Mouse (Mus musculus): ENCODE results near the gene C77080. TPM values are rescaled to one million over a fixed set of nuclear protein-coding genes. Genes with fewer than 3 reads are reported as not detected.

The C77080 gene
- polyA plus RNA-seq, 1 experiment from 2014 or later = 10.8 TPM

DNA sequence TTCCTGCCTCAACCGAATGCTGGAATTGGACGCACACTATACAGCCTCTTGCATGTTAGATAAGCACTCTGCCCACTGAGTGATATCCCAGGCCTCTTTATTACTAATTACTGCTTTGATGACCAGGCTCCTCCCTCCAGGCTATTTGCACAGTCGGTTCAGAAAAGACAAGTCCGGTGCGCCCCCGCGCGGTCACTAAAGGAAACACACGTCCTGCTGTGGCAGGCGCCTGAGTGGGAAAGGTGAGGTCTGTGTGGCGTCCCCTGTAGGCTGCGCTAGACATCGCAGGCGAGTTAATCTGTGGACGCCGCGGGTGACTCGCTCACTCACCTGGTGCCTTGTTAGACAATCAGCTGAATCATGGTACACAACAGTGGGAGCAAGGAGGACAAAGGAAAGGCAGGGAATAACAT is 15.3 kb upstream of the C77080 start:
- under 1% methylated on average over 18 of the region's 18 CpGs for WGBS
- Histone ChIP-seq H3K9ac (ENCODE audit: low read depth, low read length) (no peak overlapping the region), H3K4me3 (ENCODE audit: low read length) (no peak overlapping the region), H3K27me3 (replicated peaks; ENCODE audit: control insufficient read depth, insufficient read depth, low read length) (no peaks in the 10 kb centered on the region), H3K9me3 (ENCODE audit: control insufficient read depth, low read length) (no peaks in the 10 kb centered on the region), H3K4me1 (ENCODE audit: control insufficient read depth, insufficient read depth, low read depth, low read length) (0 out of 2 replicates have a peak, but pooled peaks cover 2% of the 10 kb centered on the region), H3K36me3 (ENCODE audit: control insufficient read depth, insufficient read depth, low read length) (no peaks in the 10 kb centered on the region), H3K4me2 (ENCODE audit: low read length) (no peak overlapping the region), H3K27ac (ENCODE audit: low read depth, low read length) (no peak overlapping the region)
- peak; percentile 58 for ATAC-seq

DNA sequence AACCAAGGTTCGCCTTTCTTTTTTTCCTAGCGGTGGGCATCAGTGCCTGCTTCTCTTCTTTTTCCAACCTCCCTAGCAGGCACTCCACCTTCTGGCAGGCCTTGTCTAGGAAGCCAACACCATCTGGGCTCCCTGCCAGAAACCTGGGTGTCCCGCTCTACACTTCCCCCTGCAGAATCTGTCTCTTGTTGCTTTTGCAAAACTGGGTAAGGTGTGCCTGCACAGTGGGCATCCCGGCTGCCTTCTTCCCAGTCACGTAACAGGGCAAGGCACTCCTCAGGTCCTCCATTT is 11.5 kb upstream of the C77080 start:
- Histone ChIP-seq H3K27ac (ENCODE audit: low read depth, low read length) (no peak overlapping the region), H3K36me3 (ENCODE audit: control insufficient read depth, insufficient read depth, low read length) (no peaks in the 10 kb centered on the region), H3K27me3 (replicated peaks; ENCODE audit: control insufficient read depth, insufficient read depth, low read length) (no peaks in the 10 kb centered on the region), H3K4me3 (ENCODE audit: low read length) (no peak overlapping the region), H3K9me3 (ENCODE audit: control insufficient read depth, low read length) (no peaks in the 10 kb centered on the region), H3K4me2 (ENCODE audit: low read length) (no peak overlapping the region), H3K9ac (ENCODE audit: low read depth, low read length) (no peak overlapping the region), H3K4me1 (ENCODE audit: control insufficient read depth, insufficient read depth, low read depth, low read length) (0 out of 2 replicates have a peak, but pooled peaks cover 2% of the 10 kb centered on the region)
- ATAC-seq = no peak
- 33% methylated on average over 5 of the region's 5 CpGs for WGBS

DNA sequence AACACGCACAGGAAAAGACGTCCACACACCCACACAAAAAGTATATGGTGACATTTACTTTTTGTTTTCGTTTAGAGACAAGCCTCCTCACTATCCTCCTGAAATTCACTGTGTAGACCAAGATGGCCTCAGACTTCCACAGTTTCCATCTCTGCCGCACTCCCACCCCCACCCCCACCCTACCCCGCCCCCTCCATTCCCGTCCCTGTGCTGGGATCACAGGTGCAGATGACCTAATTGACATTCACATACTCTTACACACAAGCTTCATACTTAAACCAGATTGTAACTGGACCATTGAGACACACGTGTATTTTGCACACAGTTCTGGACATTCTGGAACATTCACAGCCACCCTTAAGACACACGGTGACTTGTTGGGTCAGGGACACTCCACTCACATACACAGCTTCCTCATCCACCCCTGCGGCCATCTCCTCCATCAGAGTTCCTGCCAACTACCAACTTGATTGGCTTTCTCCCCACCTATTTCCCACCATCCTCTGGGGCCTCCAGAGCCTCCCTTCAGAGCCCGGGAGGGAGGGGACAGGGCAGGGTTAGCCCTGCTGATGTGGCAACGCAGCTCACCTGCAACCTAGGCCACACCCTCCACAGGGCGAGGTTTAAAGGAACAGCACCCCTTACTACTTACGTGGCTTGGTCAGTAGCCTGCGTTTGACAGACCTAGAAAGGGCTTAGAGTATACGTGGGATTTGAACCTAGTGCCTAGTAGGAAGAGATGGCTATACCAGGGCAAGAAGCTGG is 11.0 kb upstream of the C77080 start:
- 29% methylated on average over 15 of the region's 15 CpGs for WGBS
- ATAC-seq = 0 out of 2 replicates have a peak, but pooled peaks have one; percentile 11
- Histone ChIP-seq H3K4me3 (ENCODE audit: low read length) (no peak overlapping the region), H3K9me3 (ENCODE audit: control insufficient read depth, low read length) (no peaks in the 10 kb centered on the region), H3K27me3 (replicated peaks; ENCODE audit: control insufficient read depth, insufficient read depth, low read length) (no peaks in the 10 kb centered on the region), H3K9ac (ENCODE audit: low read depth, low read length) (no peak overlapping the region), H3K27ac (ENCODE audit: low read depth, low read length) (no peak overlapping the region), H3K36me3 (ENCODE audit: control insufficient read depth, insufficient read depth, low read length) (no peaks in the 10 kb centered on the region), H3K4me1 (ENCODE audit: control insufficient read depth, insufficient read depth, low read depth, low read length) (0 out of 2 replicates have a peak, but pooled peaks cover 2% of the 10 kb centered on the region), H3K4me2 (ENCODE audit: low read length) (no peak overlapping the region)

DNA sequence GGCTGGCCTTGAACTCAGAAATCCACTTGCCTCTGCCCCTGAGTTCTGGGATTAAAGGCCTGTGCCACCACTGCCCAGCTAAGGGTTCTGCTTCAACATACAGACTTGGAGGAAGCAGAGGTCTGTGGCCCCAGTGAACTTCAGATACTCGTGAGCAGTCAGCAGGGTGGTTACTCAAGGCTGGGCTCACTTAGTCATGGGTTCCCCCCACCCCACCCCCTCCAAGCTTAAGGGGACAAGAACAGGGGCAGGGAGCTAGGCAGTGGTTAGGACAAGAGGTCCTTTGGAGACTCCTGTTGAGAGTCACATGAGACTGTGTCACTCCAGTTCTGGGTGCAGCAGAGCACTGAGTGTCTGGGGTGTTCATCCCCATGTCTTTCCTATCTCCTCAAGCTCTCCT is 7.5 kb upstream of the C77080 start:
- H3K36me3 ChIP-seq (ENCODE audit: control insufficient read depth, insufficient read depth, low read length) = no peaks in the 10 kb centered on the region
- H3K27ac ChIP-seq (ENCODE audit: low read depth, low read length) = no peak overlapping the region
- 56% methylated on average over 1 of the region's 1 CpGs for WGBS
- H3K4me2 ChIP-seq (ENCODE audit: low read length) = no peak overlapping the region
- no peaks in the 10 kb centered on the region for H3K4me1 ChIP-seq (ENCODE audit: control insufficient read depth, insufficient read depth, low read depth, low read length)
- no peak overlapping the region for H3K9ac ChIP-seq (ENCODE audit: low read depth, low read length)
- ATAC-seq = no peak
- no peaks in the 10 kb centered on the region for H3K27me3 ChIP-seq (replicated peaks; ENCODE audit: control insufficient read depth, insufficient read depth, low read length)
- H3K4me3 ChIP-seq (ENCODE audit: low read length) = no peak overlapping the region
- H3K9me3 ChIP-seq (ENCODE audit: control insufficient read depth, low read length) = no peaks in the 10 kb centered on the region

DNA sequence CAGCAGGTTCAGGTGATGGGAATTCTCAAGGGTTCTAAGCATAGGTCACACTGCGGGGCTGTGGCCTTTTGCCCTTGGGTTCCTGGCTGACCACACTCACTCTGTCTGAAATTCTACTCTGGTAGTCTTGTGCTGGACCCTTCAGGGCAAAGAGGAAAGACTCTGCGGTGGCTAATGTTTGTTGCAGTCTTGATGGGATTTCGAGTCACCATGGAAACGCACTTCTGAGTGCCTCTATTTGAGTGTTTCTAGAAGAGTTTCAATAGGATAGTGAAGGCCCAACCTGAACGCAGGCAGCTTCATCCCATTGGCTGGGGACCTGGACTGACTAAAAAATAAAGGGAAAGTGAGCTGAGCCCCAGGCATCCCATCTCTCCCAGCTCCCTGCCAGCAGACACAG is 5.6 kb upstream of the C77080 start:
- no peaks in the 10 kb centered on the region for H3K27me3 ChIP-seq (replicated peaks; ENCODE audit: control insufficient read depth, insufficient read depth, low read length)
- no peak overlapping the region for H3K4me2 ChIP-seq (ENCODE audit: low read length)
- H3K4me3 ChIP-seq (ENCODE audit: low read length) = no peak overlapping the region
- no peak overlapping the region for H3K27ac ChIP-seq (ENCODE audit: low read depth, low read length)
- H3K36me3 ChIP-seq (ENCODE audit: control insufficient read depth, insufficient read depth, low read length) = no peaks in the 10 kb centered on the region
- 66% methylated on average over 5 of the region's 5 CpGs for WGBS
- H3K9me3 ChIP-seq (ENCODE audit: control insufficient read depth, low read length) = no peaks in the 10 kb centered on the region
- no peak for ATAC-seq
- no peak overlapping the region for H3K9ac ChIP-seq (ENCODE audit: low read depth, low read length)
- H3K4me1 ChIP-seq (ENCODE audit: control insufficient read depth, insufficient read depth, low read depth, low read length) = no peaks in the 10 kb centered on the region; the same call in 1 of the 2 replicates

DNA sequence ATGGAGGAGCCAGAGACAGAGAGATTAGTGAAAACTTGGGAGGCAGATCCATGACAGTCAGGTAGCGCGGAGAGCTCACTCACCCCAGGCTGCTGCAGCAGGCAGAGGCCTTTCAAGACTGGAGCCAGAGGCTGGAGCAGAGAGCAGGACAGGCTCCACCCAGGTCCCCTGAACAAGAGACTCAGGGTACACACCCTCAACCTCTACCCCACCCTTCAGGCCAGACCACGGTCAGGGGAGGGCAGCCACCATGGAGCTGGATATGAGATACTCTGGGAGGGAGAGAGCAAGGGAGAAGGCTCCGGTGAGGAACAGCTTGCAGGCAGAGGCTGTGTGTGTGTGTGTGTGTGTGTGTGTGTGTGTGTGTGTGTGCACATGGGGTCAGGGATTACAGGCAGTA is 5.0 kb upstream of the C77080 start:
- Histone ChIP-seq H3K27me3 (replicated peaks; ENCODE audit: control insufficient read depth, insufficient read depth, low read length) (no peaks in the 10 kb centered on the region), H3K36me3 (ENCODE audit: control insufficient read depth, insufficient read depth, low read length) (no peaks in the 10 kb centered on the region), H3K4me3 (ENCODE audit: low read length) (no peak overlapping the region), H3K9me3 (ENCODE audit: control insufficient read depth, low read length) (no peaks in the 10 kb centered on the region), H3K27ac (ENCODE audit: low read depth, low read length) (no peak overlapping the region), H3K4me1 (ENCODE audit: control insufficient read depth, insufficient read depth, low read depth, low read length) (no peaks in the 10 kb centered on the region; the same call in 1 of the 2 replicates), H3K9ac (ENCODE audit: low read depth, low read length) (no peak overlapping the region), H3K4me2 (ENCODE audit: low read length) (no peak overlapping the region)
- WGBS = 91% methylated on average over 4 of the region's 4 CpGs
- ATAC-seq = no peak

DNA sequence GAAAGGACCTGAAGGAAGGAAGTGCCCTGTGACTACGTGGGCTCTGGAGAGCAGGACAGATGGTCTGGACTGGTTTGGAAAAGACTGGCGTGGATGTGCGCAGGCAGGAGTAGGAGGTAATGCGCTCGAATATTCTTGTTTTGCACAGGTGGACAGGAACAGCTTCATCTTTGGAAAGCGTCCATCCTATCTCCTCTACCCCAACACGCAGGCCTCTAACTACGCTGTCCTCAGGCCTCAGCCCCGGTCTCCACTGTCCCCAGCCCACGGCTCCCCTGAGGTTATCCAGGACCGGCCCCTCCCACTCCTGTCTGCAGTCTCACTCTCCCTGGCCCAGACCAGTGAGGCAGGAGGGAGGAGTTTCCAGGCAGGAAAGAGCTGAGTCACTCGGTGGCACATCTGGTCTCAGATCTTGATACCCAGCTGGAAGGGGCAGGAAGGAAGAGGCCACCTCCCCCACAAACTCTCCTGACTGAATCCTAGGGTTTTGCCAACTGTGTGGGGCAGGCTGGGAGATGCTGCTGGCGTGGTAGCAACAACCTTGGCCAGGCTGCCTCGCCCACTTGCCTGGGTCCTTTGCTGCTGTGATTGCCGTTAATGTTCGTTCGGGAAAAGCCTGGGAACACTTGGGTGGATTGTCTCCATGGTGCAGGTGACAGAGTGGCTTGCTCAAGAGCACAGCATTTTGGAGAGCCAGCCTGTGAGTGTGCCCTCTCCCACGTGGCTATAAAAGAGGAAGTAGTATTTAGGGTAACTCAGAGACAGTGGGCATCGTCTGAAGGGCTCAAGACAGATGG is 2.2 kb upstream of the C77080 start:
- Histone ChIP-seq H3K4me2 (ENCODE audit: low read length) (no peak overlapping the region), H3K4me1 (ENCODE audit: control insufficient read depth, insufficient read depth, low read depth, low read length) (no peaks in the 10 kb centered on the region; the same call in 1 of the 2 replicates), H3K9ac (ENCODE audit: low read depth, low read length) (no peak overlapping the region), H3K27ac (ENCODE audit: low read depth, low read length) (peak overlapping the region; percentile 36; the same call in 1 of the 2 replicates), H3K27me3 (replicated peaks; ENCODE audit: control insufficient read depth, insufficient read depth, low read length) (no peaks in the 10 kb centered on the region), H3K4me3 (ENCODE audit: low read length) (no peak overlapping the region), H3K9me3 (ENCODE audit: control insufficient read depth, low read length) (no peaks in the 10 kb centered on the region), H3K36me3 (ENCODE audit: control insufficient read depth, insufficient read depth, low read length) (no peaks in the 10 kb centered on the region)
- 0 out of 2 replicates have a peak, but pooled peaks have one; percentile 37 for ATAC-seq
- 41% methylated on average over 19 of the region's 19 CpGs for WGBS

DNA sequence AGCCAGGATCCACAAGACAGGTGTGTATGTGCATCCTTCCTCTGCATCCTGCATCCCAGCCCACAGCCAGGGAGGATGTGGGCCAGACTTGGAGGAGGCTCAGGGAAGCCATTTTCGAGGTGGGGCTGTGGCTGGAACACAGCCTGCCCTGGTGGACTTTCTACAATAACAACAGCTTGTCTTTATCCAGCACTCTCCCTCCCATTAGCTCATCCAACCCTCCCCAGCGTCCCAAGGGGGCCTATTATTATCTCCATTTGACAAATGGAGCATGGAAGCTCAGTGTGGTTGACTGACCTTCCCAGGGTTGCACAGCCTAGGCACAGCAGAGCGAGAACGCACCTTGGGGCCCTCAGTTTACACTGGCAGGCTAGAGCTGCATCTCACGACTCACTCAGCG is 526 bp downstream of the C77080 start:
- no peak overlapping the region for H3K27ac ChIP-seq (ENCODE audit: low read depth, low read length)
- no peak for ATAC-seq
- no peaks in the 10 kb centered on the region for H3K9me3 ChIP-seq (ENCODE audit: control insufficient read depth, low read length)
- no peak overlapping the region for H3K4me2 ChIP-seq (ENCODE audit: low read length)
- H3K4me3 ChIP-seq (ENCODE audit: low read length) = no peak overlapping the region
- no peak overlapping the region for H3K9ac ChIP-seq (ENCODE audit: low read depth, low read length)
- WGBS = 17% methylated on average over 6 of the region's 6 CpGs
- peaks cover 4% of the 10 kb centered on the region for H3K4me1 ChIP-seq (ENCODE audit: control insufficient read depth, insufficient read depth, low read depth, low read length)
- no peaks in the 10 kb centered on the region for H3K27me3 ChIP-seq (replicated peaks; ENCODE audit: control insufficient read depth, insufficient read depth, low read length)
- no peaks in the 10 kb centered on the region for H3K36me3 ChIP-seq (ENCODE audit: control insufficient read depth, insufficient read depth, low read length)

DNA sequence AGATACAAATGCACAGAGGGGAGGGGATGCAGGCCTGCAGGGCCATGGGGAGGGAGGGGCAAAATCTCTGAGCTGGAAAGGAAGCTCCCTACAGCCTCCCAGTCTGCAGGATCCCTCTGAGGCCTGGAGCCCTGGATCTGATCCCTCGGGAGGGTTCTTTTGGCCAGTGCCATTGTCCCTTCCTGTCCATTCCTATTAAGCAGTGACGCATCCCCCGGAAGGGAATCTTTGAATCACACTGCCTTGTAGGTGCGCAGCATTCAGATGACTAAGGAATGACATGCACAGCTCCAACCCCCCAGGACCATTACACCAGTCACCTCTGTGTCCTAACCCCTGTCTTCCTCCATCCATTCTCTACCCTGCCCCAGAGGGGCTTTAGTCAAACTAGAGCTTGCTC is 2.1 kb downstream of the C77080 start:
- no peak for ATAC-seq

More for the DNA sequence above, 2.1 kb downstream of the C77080 start:
- no peaks in the 10 kb centered on the region for H3K36me3 ChIP-seq (ENCODE audit: control insufficient read depth, insufficient read depth, low read length)
- no peaks in the 10 kb centered on the region for H3K27me3 ChIP-seq (replicated peaks; ENCODE audit: control insufficient read depth, insufficient read depth, low read length)
- H3K4me2 ChIP-seq (ENCODE audit: low read length) = no peak overlapping the region
- H3K9me3 ChIP-seq (ENCODE audit: control insufficient read depth, low read length) = no peaks in the 10 kb centered on the region
- H3K27ac ChIP-seq (ENCODE audit: low read depth, low read length) = no peak overlapping the region
- WGBS = 59% methylated on average over 4 of the region's 4 CpGs
- no peak overlapping the region for H3K9ac ChIP-seq (ENCODE audit: low read depth, low read length)
- no peak overlapping the region for H3K4me3 ChIP-seq (ENCODE audit: low read length)
- peaks cover 4% of the 10 kb centered on the region for H3K4me1 ChIP-seq (ENCODE audit: control insufficient read depth, insufficient read depth, low read depth, low read length)
